Mouse (Mus musculus): Measurements from ENCODE around the gene Slco1c1.
A peak's percentile ranks its signal among the peaks of the same experiment; 100 is the strongest.

Slco1c1 gene

GRCm38 (mm10) chr6:141523747-141524640 lies at the start of gene Slco1c1:
TSS of gene Slco1c1 (plus strand) at chr6:141524368.
- DNase-seq (ENCODE audit: low spot score): no peak

DNA sequence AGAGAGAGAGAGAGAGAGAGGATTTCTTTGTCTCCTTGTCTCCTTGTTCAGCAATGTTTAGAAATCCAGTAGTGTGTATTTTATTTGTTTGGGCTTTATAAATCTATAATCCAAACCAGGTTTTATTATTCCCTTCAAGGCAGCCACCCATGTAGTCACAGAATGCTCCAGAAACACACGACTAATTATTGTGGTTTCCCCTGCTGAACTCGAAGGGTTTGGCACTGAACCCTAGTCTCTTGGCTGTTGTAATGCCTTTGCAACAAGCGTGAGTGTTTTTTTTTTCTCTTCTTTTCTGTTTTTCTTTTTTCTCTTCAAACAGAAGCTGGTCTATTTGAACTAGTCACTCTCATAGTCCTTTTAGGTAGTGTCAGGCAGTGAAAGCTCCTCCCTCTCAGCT lies 49.5 kb upstream of the Slco1c1 start:
- peak; percentile 60 for DNase-seq (ENCODE audit: low spot score)

DNA sequence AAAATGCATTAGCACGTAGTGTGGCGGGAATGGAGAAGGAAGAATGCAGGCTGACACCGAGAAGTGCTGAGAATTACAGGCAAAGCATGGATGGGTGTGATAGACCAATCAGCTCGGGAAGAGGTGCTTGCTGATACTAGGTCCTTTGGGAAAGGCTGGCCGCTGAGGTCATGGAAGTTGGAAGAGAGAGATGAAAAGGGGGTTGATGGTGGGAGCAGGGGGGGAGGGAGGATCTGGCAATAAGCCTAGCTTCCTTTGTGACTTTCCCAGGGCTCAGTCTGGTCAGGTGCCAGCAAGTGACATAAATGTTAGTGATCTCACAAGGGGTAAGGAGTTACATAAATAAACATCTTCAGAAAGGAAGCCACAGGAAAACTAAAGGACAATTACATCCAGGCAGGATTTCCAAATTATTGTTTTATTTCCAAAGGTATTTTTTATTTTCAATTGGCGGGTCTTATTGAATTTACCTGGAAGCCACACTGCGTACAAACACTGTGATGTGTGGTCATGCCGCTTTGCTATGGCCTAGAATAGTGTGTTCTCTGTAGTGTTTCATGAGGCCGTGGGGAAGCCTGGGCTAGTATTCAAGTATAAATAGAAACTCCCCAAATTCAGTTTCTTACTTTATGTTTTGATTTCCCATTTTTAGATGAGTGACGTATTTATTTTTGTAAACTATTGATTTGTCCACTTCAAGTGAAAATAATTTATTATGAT lies 38.7 kb upstream of the Slco1c1 start:
- DNase-seq (ENCODE audit: low spot score): peak; percentile 58

- peak; percentile 62 for DNase-seq (ENCODE audit: low spot score)
Measured at GRCm38 (mm10) chr6:141487266-141487665, 36.9 kb upstream of the Slco1c1 start.

- peak; percentile 22 for DNase-seq (ENCODE audit: low spot score)
Measured at GRCm38 (mm10) chr6:141488619-141489018, 35.5 kb upstream of the Slco1c1 start.

GRCm38 (mm10) chr6:141494909-141495308 lies 29.3 kb upstream of the Slco1c1 start:
- no peak for DNase-seq (ENCODE audit: low spot score)

- DNase-seq (ENCODE audit: low spot score): no peak
Measured at GRCm38 (mm10) chr6:141495634-141496418, 28.3 kb upstream of the Slco1c1 start.

- DNase-seq (ENCODE audit: low spot score): no peak
Measured at GRCm38 (mm10) chr6:141499511-141499910, 24.7 kb upstream of the Slco1c1 start.

GRCm38 (mm10) chr6:141501171-141501570 lies 23.0 kb upstream of the Slco1c1 start:
- no peak for DNase-seq (ENCODE audit: low spot score)

DNA sequence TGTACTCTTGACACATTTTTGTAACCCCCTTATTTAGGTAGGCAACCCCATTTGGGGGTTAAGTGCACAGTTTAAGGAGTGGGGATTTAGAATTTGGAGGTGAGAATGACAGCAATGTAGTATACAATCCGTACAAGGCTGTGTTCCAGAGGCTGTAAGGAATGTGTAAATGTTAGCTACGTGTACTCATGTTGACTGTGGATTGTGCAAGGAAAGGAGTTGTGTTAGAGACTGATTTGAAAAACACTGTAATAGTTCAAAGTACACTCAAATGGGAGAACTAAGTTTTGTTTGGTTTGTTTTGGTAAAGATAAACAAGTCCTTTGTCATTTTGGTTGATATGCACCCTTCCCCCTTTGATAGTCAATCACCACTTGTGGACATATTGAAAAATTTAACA lies 1.6 kb upstream of the Slco1c1 start:
- DNase-seq (ENCODE audit: low spot score): no peak

DNA sequence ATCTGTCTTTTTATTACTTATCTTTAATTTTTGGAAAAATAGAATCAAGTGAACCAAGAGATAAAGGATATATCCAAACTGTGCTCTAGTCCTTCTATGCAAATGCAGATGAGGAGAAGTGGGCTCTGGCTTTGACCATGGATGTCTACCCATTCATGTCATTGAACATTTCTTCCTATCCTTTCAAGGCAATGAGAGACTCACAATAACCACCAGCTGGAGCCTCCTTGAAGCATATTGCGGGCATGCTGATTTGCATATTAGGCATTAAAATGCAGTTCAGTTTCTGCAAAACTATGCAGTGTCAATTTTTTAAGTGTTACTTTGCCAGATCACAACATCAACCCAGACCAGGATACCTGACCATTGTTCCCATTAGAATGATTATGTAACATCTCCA lies 1.6 kb downstream of the Slco1c1 start:
- DNase-seq (ENCODE audit: low spot score): no peak

DNA sequence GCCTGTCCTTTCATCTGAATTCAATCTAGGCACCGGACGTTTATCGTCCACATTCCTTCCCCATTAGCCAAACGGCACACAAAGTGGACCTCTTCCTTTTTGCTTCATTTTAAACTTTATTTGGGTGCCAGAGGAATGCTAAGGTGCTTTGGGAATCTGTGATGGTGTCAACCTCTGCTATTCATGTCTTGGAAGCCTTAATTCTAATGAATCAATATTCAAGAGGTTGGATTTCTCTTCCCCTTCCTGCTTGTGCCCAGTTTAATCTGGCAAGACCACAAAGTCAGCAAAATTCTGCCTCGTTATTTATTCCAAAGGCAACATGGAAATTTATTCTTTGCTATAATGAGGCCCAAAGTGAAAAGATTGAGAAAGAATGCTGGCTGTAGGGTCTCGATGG lies 6.7 kb downstream of the Slco1c1 start:
- no peak for DNase-seq (ENCODE audit: low spot score)

- no peak for DNase-seq (ENCODE audit: low spot score)
Measured at GRCm38 (mm10) chr6:141537298-141537697, 13.1 kb downstream of the Slco1c1 start.

- DNase-seq (ENCODE audit: low spot score): no peak
Measured at GRCm38 (mm10) chr6:141541136-141541535, 17.0 kb downstream of the Slco1c1 start.

DNA sequence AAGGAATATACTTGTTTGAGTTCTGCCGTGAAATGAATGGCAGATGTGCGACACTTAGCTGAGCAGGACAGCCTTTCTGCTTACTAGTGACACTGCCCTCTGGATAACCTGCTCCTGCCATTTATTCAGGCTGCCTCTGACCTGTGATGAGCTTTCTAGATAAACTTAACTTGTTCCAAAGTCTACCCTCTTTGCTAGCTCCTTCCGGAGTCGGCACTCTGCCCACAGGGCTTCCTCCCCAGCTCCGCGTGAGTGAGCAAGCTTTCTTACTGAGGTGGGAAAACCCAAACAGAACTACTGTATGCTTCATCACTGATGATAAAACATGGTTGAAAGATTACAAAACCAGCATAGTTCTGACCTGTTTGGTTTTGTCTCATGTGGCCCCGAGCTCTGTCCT lies 19.2 kb downstream of the Slco1c1 start:
- DNase-seq (ENCODE audit: low spot score): no peak

GRCm38 (mm10) chr6:141558118-141558517 lies 34.0 kb downstream of the Slco1c1 start:
- no peak for DNase-seq (ENCODE audit: low spot score)

- no peak for DNase-seq (ENCODE audit: low spot score)
Measured at GRCm38 (mm10) chr6:141567366-141567765, 43.2 kb downstream of the Slco1c1 start.

DNA sequence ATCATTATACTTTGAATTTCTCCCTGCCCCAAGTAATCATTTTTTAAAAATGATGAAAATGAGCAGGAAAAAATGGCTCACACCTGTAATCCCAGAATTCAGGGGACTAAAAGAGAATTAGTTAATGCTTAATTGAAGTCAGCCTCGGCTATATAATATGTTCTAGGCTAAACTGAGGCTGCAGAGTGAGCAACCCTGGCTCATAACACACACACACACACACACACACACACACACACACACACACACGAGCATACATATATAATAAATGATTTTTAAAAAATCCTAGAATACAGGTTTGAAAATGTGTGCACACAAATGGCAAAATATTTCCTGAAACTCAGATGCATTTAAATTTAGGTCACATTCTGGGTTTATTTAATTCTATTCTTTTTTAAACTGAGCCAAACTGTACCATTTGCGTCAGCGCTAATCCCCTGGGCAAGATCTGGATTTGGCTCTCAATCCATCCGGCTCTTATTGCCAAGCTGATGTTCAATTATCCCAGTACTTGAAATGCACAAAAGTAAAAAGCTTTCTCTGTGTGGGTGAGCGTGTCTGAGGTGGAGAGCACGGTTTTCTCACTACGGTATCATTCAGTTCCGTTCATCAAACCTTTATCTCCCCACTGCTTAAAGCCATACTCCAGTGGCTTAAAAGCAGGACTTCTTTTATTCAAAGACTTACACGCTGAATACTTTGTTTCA lies 43.8 kb downstream of the Slco1c1 start:
- no peak for DNase-seq (ENCODE audit: low spot score)

GRCm38 (mm10) chr6:141568559-141568946 lies 44.4 kb downstream of the Slco1c1 start:
- DNase-seq (ENCODE audit: low spot score): no peak

DNA sequence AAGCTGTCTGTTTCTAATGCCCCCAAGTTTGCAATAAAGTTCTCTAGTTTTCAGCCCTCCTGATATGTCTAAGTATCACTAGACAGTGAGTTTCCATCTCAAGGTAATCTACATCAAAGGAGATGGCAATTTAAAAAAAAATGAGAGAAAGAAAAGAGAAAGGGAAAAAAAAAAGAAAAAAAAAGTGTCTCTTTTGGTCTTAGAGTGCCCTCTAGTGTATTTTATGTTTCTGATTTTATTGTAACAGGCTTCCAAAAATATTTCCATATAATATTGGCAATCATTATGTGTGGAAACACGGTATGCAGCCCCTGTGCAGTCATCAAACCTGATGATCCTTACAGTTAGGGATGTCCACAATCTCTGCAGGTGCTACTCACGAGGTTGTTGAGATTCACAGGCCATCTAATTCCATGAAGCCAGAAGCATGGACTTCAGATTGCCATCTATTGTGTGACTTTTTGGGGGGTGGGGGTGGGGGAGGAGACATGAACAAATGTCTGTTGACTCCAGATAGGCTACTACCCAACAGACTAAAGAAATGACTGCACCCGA lies 52.6 kb downstream of the Slco1c1 start:
- DNase-seq (ENCODE audit: low spot score): peak; percentile 45

DNA sequence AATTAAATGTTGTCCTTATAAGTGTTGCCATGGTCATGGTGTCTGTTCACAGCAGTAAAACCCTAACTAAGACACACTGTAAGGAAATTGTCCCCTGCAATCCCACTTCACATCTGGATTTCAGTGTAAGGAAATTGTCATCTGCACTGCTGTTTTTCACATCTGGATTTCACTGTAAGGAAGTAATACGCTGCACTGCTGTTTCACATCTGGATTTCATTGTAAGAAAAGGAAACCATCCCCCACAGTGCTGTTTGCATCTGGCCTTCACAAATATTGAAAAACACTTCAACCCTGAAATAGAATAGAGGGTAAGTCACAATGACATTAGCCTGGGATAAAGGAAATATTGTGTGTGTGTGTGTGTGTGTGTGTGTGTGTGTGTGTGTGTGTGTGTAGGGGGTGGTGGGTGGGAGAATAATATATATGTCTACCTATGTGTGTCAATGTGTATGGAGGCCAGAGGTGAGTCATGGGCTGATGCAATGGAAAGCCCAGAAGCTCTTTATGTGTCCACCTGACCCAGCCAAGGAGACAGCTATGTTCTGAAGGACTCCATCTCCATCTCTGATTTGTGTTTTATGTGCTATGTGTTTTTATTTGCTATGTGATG lies 60.7 kb downstream of the Slco1c1 start:
- no peak for DNase-seq (ENCODE audit: low spot score)
